In the genomic region with DNA sequence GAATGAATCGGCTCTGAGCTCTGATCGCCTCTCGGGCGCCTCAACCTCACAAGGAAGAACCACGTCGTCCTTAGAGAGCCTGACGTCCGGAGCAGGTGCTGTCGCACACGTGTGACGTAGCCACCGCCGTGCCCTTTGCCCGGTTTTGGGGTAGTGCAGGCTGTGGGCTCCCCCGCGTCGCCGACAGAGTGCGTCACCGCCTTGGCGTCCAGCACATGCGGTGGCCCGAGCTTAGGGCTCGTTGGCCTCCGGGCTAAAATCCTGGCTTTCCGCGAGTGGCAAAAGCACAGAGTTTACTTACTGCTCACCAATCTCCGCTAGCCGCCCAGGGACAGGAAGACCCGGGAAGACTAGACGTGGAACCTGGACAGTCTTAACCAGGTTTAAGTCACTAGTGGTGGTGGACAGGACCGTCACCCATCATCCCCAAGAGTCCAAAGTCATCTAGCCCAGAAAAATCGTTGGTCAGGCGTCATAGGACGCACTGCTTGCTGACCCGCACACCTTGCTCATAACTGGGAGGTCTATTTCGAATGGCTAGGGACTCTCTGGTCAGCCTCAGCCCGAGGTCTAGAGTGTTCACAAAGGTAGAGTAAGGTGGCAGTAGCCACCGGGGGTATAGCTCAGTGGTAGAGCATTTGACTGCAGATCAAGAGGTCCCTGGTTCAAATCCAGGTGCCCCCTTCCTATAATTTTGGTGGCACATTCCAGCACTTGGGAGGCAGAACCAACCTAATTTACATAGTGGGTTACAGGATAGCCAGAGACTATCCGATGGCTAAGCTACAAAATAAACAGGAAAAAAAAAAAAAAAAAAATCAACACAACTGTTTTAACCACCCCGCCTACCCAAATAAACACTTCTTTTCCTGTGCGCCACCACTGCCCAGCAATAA, we compare ENCODE assay signal across 1 mouse cellular context.
A peak's percentile ranks its signal among the peaks of the same experiment; 100 is the strongest.
TF ChIP-seq lines count a peak whose summit lies in the region.

No protein-coding gene starts in this region.

TF ChIP-seq in MEL, 35 proteins besides CTCF, POLR2A, EP300 and RAD21 (continued from another document):
- TF ChIP-seq RCOR1 (IDR thresholded peaks at IDR 0.05; ENCODE audit: low read depth, low read length) (no peak), ZKSCAN1 (IDR thresholded peaks at IDR 0.05; ENCODE audit: low read depth, low read length) (no peak), NELFE (IDR thresholded peaks at IDR 0.05; ENCODE audit: low read depth, low read length) (peak; percentile 87), ZNF384 (IDR thresholded peaks at IDR 0.05; ENCODE audit: low read depth, low read length) (peak; percentile 82), ELF1 (IDR thresholded peaks at IDR 0.05; ENCODE audit: low read depth, low read length) (peak; percentile 78), MXI1 (IDR thresholded peaks at IDR 0.05; ENCODE audit: low read depth, low read length) (peak; percentile 99), GABPA (IDR thresholded peaks at IDR 0.05; ENCODE audit: low read depth, low read length) (peak; percentile 60; the same call in 1 of the 2 replicates), MAX (IDR thresholded peaks at IDR 0.05; ENCODE audit: low read length) (peak; percentile 95), CHD1 (IDR thresholded peaks at IDR 0.05; ENCODE audit: low read depth, low read length) (no peak), TCF12 (IDR thresholded peaks at IDR 0.05; ENCODE audit: low read depth, low read length) (peak; percentile 51), HCFC1 (IDR thresholded peaks at IDR 0.05; ENCODE audit: low read depth, low read length) (peak; percentile 93)
